Comparison of ENCODE assay signal across 24 mouse cellular contexts in genomic region chr4:104587826-104588225, GRCm38 (mm10).
"Had no signal": no experiment of that assay in that cellular context is flagged by ENCODE, and none has a peak within 500 bp of the region (broad histone marks: within the 10 kb centered on the region; RNA-seq: fewer than 3 reads in every experiment).

No protein-coding gene starts in this region.

- DNase-seq: gastrocnemius, adult 2 months; gastrocnemius, postnatal 10 days; gastrocnemius, postnatal 25 days; heart, adult 18-20 months; heart, postnatal 10 days; heart, postnatal 4 days; left cerebral cortex, postnatal 4 days had no signal

- H3K27me3 ChIP-seq: heart, embryonic 12.5 days; hindbrain, embryonic 12.5 days; intestine, embryonic 15.5 days; limb, embryonic 13.5 days; limb, embryonic 15.5 days; liver, embryonic 12.5 days had no signal

- H3K4me2 ChIP-seq: heart, embryonic 12.5 days; hindbrain, embryonic 12.5 days; hindbrain, embryonic 14.5 days; intestine, embryonic 15.5 days; limb, embryonic 13.5 days; limb, embryonic 15.5 days; liver, embryonic 12.5 days had no signal

- ATAC-seq: forebrain, embryonic 16.5 days; hindbrain, embryonic 16.5 days; inflammation-experienced regulatory T-cells, adult 6 months; intestine, postnatal 0 days; liver, embryonic 12.5 days had no signal

- H3K27ac ChIP-seq: gastrocnemius, adult 2 months; heart, embryonic 10.5 days; hindbrain, embryonic 10.5 days; hindbrain, embryonic 12.5 days; hindbrain, embryonic 14.5 days; intestine, embryonic 15.5 days; kidney, postnatal 0 days; layer of hippocampus, adult 2 months; left cerebral cortex, adult 2 months; limb, embryonic 13.5 days; limb, embryonic 15.5 days; liver, embryonic 12.5 days; liver, embryonic 14.5 days had no signal

- H3K36me3 ChIP-seq: heart, embryonic 10.5 days; heart, embryonic 12.5 days; hindbrain, embryonic 10.5 days; hindbrain, embryonic 12.5 days; intestine, embryonic 15.5 days; limb, embryonic 13.5 days; limb, embryonic 15.5 days; liver, embryonic 12.5 days had no signal

- H3K4me1 ChIP-seq: intestine, embryonic 15.5 days; liver, embryonic 12.5 days had no signal

- H3K9ac ChIP-seq: heart, embryonic 12.5 days; hindbrain, embryonic 12.5 days; hindbrain, embryonic 14.5 days; intestine, embryonic 15.5 days; limb, embryonic 13.5 days; limb, embryonic 15.5 days; liver, embryonic 12.5 days; liver, embryonic 14.5 days had no signal

- H3K4me3 ChIP-seq: gastrocnemius, adult 2 months; heart, embryonic 10.5 days; heart, embryonic 12.5 days; hindbrain, embryonic 10.5 days; hindbrain, embryonic 12.5 days; intestine, embryonic 15.5 days; layer of hippocampus, adult 2 months; left cerebral cortex, adult 2 months; limb, embryonic 13.5 days; limb, embryonic 15.5 days; liver, embryonic 12.5 days had no signal

- H3K9me3 ChIP-seq: heart, embryonic 10.5 days; heart, embryonic 12.5 days; hindbrain, embryonic 10.5 days; hindbrain, embryonic 12.5 days; intestine, embryonic 15.5 days; limb, embryonic 13.5 days; limb, embryonic 15.5 days; liver, embryonic 12.5 days had no signal
